Mouse (Mus musculus): ENCODE results near the gene Kcnab2. TPM values are rescaled to one million over a fixed set of nuclear protein-coding genes. Genes with fewer than 3 reads are reported as not detected.

Kcnab2 gene
- polyA plus RNA-seq, 1 experiment = not detected

- Histone ChIP-seq H3K4me3 (ENCODE audit: insufficient read depth, low read depth, low read length) (no peak overlapping the region), H3K27ac (ENCODE audit: insufficient read depth, low read depth, low read length) (0 out of 2 replicates have a peak overlapping the region, but pooled peaks have one; percentile 74), H3K4me1 (ENCODE audit: control insufficient read depth, insufficient read depth, low read length) (peaks cover 75% of the 10 kb centered on the region)
- WGBS = 26% methylated on average over 14 of the region's 14 CpGs
- TF ChIP-seq CTCF (IDR thresholded peaks at IDR 0.05; ENCODE audit: insufficient read depth, low read depth, low read length) = no peak
Observed at GRCm38 (mm10) chr4:152351422-152352305, 126.0 kb downstream of the Kcnab2 start.

- WGBS = 26% methylated on average over 8 of the region's 8 CpGs
- Histone ChIP-seq H3K4me3 (ENCODE audit: insufficient read depth, low read depth, low read length) (0 out of 2 replicates have a peak overlapping the region, but pooled peaks have one; percentile 6), H3K27ac (ENCODE audit: insufficient read depth, low read depth, low read length) (peak overlapping the region; percentile 74), H3K4me1 (ENCODE audit: control insufficient read depth, insufficient read depth, low read length) (peaks cover 81% of the 10 kb centered on the region)
- TF ChIP-seq CTCF (IDR thresholded peaks at IDR 0.05; ENCODE audit: insufficient read depth, low read depth, low read length) = no peak
- TF ChIP-seq POLR2A (IDR thresholded peaks at IDR 0.05; ENCODE audit: insufficient read depth, low read depth, low read length) = no peak
Observed at GRCm38 (mm10) chr4:152350722-152351421, 126.8 kb downstream of the Kcnab2 start.

GRCm38 (mm10) chr4:152349837-152350381 is 127.8 kb downstream of the Kcnab2 start:
- Histone ChIP-seq H3K4me3 (ENCODE audit: insufficient read depth, low read depth, low read length) (peak overlapping the region; percentile 31), H3K27ac (ENCODE audit: insufficient read depth, low read depth, low read length) (peak overlapping the region; percentile 96), H3K4me1 (ENCODE audit: control insufficient read depth, insufficient read depth, low read length) (peaks cover 85% of the 10 kb centered on the region)
- 2% methylated on average over 17 of the region's 17 CpGs for WGBS
- TF ChIP-seq CTCF (IDR thresholded peaks at IDR 0.05; ENCODE audit: insufficient read depth, low read depth, low read length) (no peak), POLR2A (IDR thresholded peaks at IDR 0.05; ENCODE audit: insufficient read depth, low read depth, low read length) (no peak)

GRCm38 (mm10) chr4:152345120-152345889 is 132.4 kb downstream of the Kcnab2 start:
- H3K27ac ChIP-seq (ENCODE audit: insufficient read depth, low read depth, low read length) = peak overlapping the region; percentile 43
- 38% methylated on average over 7 of the region's 7 CpGs for WGBS
- TF ChIP-seq POLR2A (IDR thresholded peaks at IDR 0.05; ENCODE audit: insufficient read depth, low read depth, low read length) (no peak), CTCF (IDR thresholded peaks at IDR 0.05; ENCODE audit: insufficient read depth, low read depth, low read length) (no peak)
- H3K4me3 ChIP-seq (ENCODE audit: insufficient read depth, low read depth, low read length) = no peak overlapping the region
- H3K4me1 ChIP-seq (ENCODE audit: control insufficient read depth, insufficient read depth, low read length) = peaks cover 87% of the 10 kb centered on the region

GRCm38 (mm10) chr4:152344651-152345050 is 133.0 kb downstream of the Kcnab2 start:
- Histone ChIP-seq H3K4me1 (ENCODE audit: control insufficient read depth, insufficient read depth, low read length) (peaks cover 89% of the 10 kb centered on the region), H3K27ac (ENCODE audit: insufficient read depth, low read depth, low read length) (no peak overlapping the region), H3K4me3 (ENCODE audit: insufficient read depth, low read depth, low read length) (no peak overlapping the region)
- TF ChIP-seq POLR2A (IDR thresholded peaks at IDR 0.05; ENCODE audit: insufficient read depth, low read depth, low read length) = no peak
- TF ChIP-seq CTCF (IDR thresholded peaks at IDR 0.05; ENCODE audit: insufficient read depth, low read depth, low read length) = no peak
- WGBS = 57% methylated on average over 7 of the region's 7 CpGs

- Histone ChIP-seq H3K4me3 (ENCODE audit: insufficient read depth, low read depth, low read length) (no peak overlapping the region), H3K4me1 (ENCODE audit: control insufficient read depth, insufficient read depth, low read length) (peaks cover 81% of the 10 kb centered on the region), H3K27ac (ENCODE audit: insufficient read depth, low read depth, low read length) (no peak overlapping the region)
- TF ChIP-seq POLR2A (IDR thresholded peaks at IDR 0.05; ENCODE audit: insufficient read depth, low read depth, low read length) (no peak), CTCF (IDR thresholded peaks at IDR 0.05; ENCODE audit: insufficient read depth, low read depth, low read length) (peak; percentile 67)
- 10% methylated on average over 5 of the region's 5 CpGs for whole genome bisulfite sequencing
Observed at GRCm38 (mm10) chr4:152343296-152343695, 134.4 kb downstream of the Kcnab2 start.

Other genes with a start within 250 kb of the Kcnab2 start
- gene Gpr153, start 203.6 kb downstream of the Kcnab2 start, polyA plus RNA-seq (2012; ENCODE audit: insufficient read depth, insufficient read length, low replicate concordance, missing spikeins) = not detected in 2 replicates
- gene Hes3, start 186.2 kb downstream of the Kcnab2 start, polyA plus RNA-seq (2012; ENCODE audit: insufficient read depth, insufficient read length, low replicate concordance, missing spikeins) = not detected in 2 replicates
- not detected in 2 replicates for gene Icmt, start 180.6 kb downstream of the Kcnab2 start, polyA plus RNA-seq (2012; ENCODE audit: insufficient read depth, insufficient read length, low replicate concordance, missing spikeins)
- not detected in 2 replicates for gene Rnf207, start 158.9 kb downstream of the Kcnab2 start, polyA plus RNA-seq (2012; ENCODE audit: insufficient read depth, insufficient read length, low replicate concordance, missing spikeins)
- not detected in 2 replicates for gene Rpl22, start 152.1 kb downstream of the Kcnab2 start, polyA plus RNA-seq (2012; ENCODE audit: insufficient read depth, insufficient read length, low replicate concordance, missing spikeins)
- 36.3 TPM in 1 of 2 replicates, not detected in the other for gene Chd5, start 139.2 kb downstream of the Kcnab2 start, polyA plus RNA-seq (2012; ENCODE audit: insufficient read depth, insufficient read length, low replicate concordance, missing spikeins)
- not detected in 2 replicates for gene Nphp4, start 1.2 kb downstream of the Kcnab2 start, polyA plus RNA-seq (2012; ENCODE audit: insufficient read depth, insufficient read length, low replicate concordance, missing spikeins)